Mouse (Mus musculus) midbrain, embryonic 16.5 days (tissue): ENCODE data around the gene Mast4. TPM values are rescaled to one million over a fixed set of nuclear protein-coding genes. Genes with fewer than 3 reads are reported as not detected.
A peak's percentile ranks its signal among the peaks of the same experiment; 100 is the strongest.

Experiments
- ATAC-seq: fragments of 200-750 bp; cut with Nextera tagmentation; 2 replicates; pipeline ENCODE4 v1.8.0; 2017; ENCODE audit warnings: moderate TSS enrichment
- H3K27ac ChIP-seq: fragments of 300-500 bp; sonication (generic); 2 replicates; pipeline ENCODE4 v1.5.1; 2014; ENCODE audit warnings: mild to moderate bottlenecking, low read length, mixed read lengths
- H3K27me3 ChIP-seq: fragments of 300-500 bp; sonication (generic); 2 replicates; pipeline ENCODE4 v1.6.1; 2014; ENCODE audit warnings: low read depth, low read length, mixed read lengths; ENCODE audit not compliant: control insufficient read depth, insufficient read depth
- H3K36me3 ChIP-seq: fragments of 300-500 bp; sonication (generic); 2 replicates; pipeline ENCODE4 v1.6.1; 2014; ENCODE audit warnings: mild to moderate bottlenecking, low read length, moderate library complexity, mixed read lengths; ENCODE audit not compliant: control insufficient read depth, insufficient read depth
- H3K4me1 ChIP-seq: fragments of 300-500 bp; sonication (generic); 2 replicates; pipeline ENCODE4 v1.6.1; 2014; ENCODE audit warnings: mild to moderate bottlenecking, low read length, mixed read lengths; ENCODE audit not compliant: control insufficient read depth, insufficient read depth
- H3K4me2 ChIP-seq: fragments of 300-500 bp; sonication (generic); 2 replicates; pipeline ENCODE4 v1.6.1; 2014; ENCODE audit warnings: mild to moderate bottlenecking, low read length, mixed read lengths
- H3K4me3 ChIP-seq: fragments of 300-500 bp; sonication (generic); 2 replicates; pipeline ENCODE4 v1.5.1; 2014; ENCODE audit warnings: low read depth, mild to moderate bottlenecking, low read length, moderate library complexity, mixed read lengths
- H3K9ac ChIP-seq: fragments of 300-500 bp; sonication (generic); 2 replicates; pipeline ENCODE4 v1.6.1; 2014; ENCODE audit warnings: low read depth, low read length, mixed read lengths
- H3K9me3 ChIP-seq: fragments of 300-500 bp; sonication (generic); replicated peaks from 2 replicates; pipeline ENCODE4 v1.6.1; 2014; ENCODE audit warnings: mild to moderate bottlenecking, low read length, mixed read lengths; ENCODE audit not compliant: control insufficient read depth, poor library complexity, severe bottlenecking
- WGBS: fragments of 180-500 bp; shearing (Covaris S2); extraction: QIAGEN DNeasy Blood & Tissue Kit; methylation state at CpG from one replicate; pipeline ENCODE4 v1.1.7; 2014; 5-methylcytosine and 5-hydroxymethylcytosine counted together
- polyA plus RNA-seq: library from polyadenylated mRNA; unstranded; fragments of >200 nt; fragmentation: Nextera tagmentation; extraction: Ambion mirVana; gene quantifications from 2 replicates; pipeline ENCODE4 v1.2.1, GENCODE M21; 2015

The Mast4 gene
- polyA plus RNA-seq, 1 experiment from 2014 or later: 33.8 TPM

- 71% methylated on average over 3 of the region's 3 CpGs for WGBS
- H3K36me3 ChIP-seq: no peaks in the 10 kb centered on the region
- no peaks in the 10 kb centered on the region for H3K27me3 ChIP-seq
- no peak overlapping the region for H3K4me3 ChIP-seq
- H3K9me3 ChIP-seq: no peaks in the 10 kb centered on the region; the same call in 1 of the 2 replicates
- ATAC-seq: no peak
- H3K9ac ChIP-seq: no peak overlapping the region
- peaks cover 3% of the 10 kb centered on the region for H3K4me1 ChIP-seq
- 0 out of 2 replicates have a peak overlapping the region, but pooled peaks have one; percentile 43 for H3K27ac ChIP-seq
- no peak overlapping the region for H3K4me2 ChIP-seq
These were observed 468.8 kb downstream of the Mast4 start for GRCm38 (mm10) chr13:102865494-102865893.

GRCm38 (mm10) chr13:102864840-102865239 is 469.5 kb downstream of the Mast4 start:
- 88% methylated on average over 1 of the region's 1 CpGs for WGBS
- Histone ChIP-seq H3K4me2 (no peak overlapping the region), H3K9me3 (no peaks in the 10 kb centered on the region; the same call in 1 of the 2 replicates), H3K27ac (no peak overlapping the region), H3K4me1 (peaks cover 3% of the 10 kb centered on the region), H3K27me3 (no peaks in the 10 kb centered on the region), H3K4me3 (no peak overlapping the region), H3K9ac (no peak overlapping the region), H3K36me3 (no peaks in the 10 kb centered on the region)
- ATAC-seq: no peak

GRCm38 (mm10) chr13:102864079-102864478 is 470.2 kb downstream of the Mast4 start:
- peaks cover 3% of the 10 kb centered on the region for H3K4me1 ChIP-seq
- H3K9ac ChIP-seq: no peak overlapping the region
- H3K36me3 ChIP-seq: no peaks in the 10 kb centered on the region
- no peak overlapping the region for H3K27ac ChIP-seq
- H3K9me3 ChIP-seq: no peaks in the 10 kb centered on the region; the same call in 1 of the 2 replicates
- WGBS: 89% methylated on average over 2 of the region's 2 CpGs
- ATAC-seq: no peak
- no peak overlapping the region for H3K4me2 ChIP-seq
- H3K27me3 ChIP-seq: no peaks in the 10 kb centered on the region
- no peak overlapping the region for H3K4me3 ChIP-seq

- Histone ChIP-seq H3K9ac (no peak overlapping the region), H3K9me3 (no peaks in the 10 kb centered on the region; the same call in 1 of the 2 replicates), H3K36me3 (no peaks in the 10 kb centered on the region), H3K4me3 (no peak overlapping the region), H3K4me1 (peaks cover 3% of the 10 kb centered on the region), H3K27ac (no peak overlapping the region), H3K27me3 (no peaks in the 10 kb centered on the region), H3K4me2 (no peak overlapping the region)
- WGBS: 89% methylated on average over 2 of the region's 2 CpGs
- ATAC-seq: no peak
These were observed 471.3 kb downstream of the Mast4 start for GRCm38 (mm10) chr13:102862981-102863380.

DNA sequence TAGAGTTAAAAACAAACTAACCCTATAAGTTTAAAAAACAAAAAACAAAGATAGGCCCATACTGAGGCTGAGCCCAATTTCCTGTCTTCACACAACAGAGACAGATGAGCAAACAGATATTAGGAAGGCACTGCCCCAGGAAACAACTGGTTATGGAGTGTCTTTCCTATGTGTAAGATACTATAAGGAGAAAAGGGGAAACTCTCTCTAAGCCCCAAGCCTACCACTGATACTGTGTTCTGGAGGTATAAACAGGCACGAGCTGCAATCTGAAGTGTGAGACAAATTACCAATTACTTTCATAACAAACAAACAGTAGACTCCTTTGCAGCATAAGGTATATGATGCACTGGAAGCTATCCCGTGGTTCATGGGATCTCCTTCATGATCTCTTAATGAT is 471.9 kb downstream of the Mast4 start:
- Histone ChIP-seq H3K4me1 (peaks cover 3% of the 10 kb centered on the region), H3K27ac (no peak overlapping the region), H3K4me3 (no peak overlapping the region), H3K9me3 (no peaks in the 10 kb centered on the region), H3K27me3 (no peaks in the 10 kb centered on the region), H3K4me2 (no peak overlapping the region), H3K36me3 (no peaks in the 10 kb centered on the region), H3K9ac (no peak overlapping the region)
- 88% methylated on average over 2 of the region's 2 CpGs for WGBS
- ATAC-seq: no peak

GRCm38 (mm10) chr13:102860733-102861132 is 473.6 kb downstream of the Mast4 start:
- H3K9me3 ChIP-seq: no peaks in the 10 kb centered on the region
- no peak overlapping the region for H3K4me3 ChIP-seq
- no peaks in the 10 kb centered on the region for H3K27me3 ChIP-seq
- H3K4me1 ChIP-seq: peaks cover 1% of the 10 kb centered on the region
- no peak overlapping the region for H3K4me2 ChIP-seq
- 94% methylated on average over 7 of the region's 7 CpGs for WGBS
- H3K9ac ChIP-seq: no peak overlapping the region
- no peaks in the 10 kb centered on the region for H3K36me3 ChIP-seq
- no peak overlapping the region for H3K27ac ChIP-seq
- no peak for ATAC-seq

DNA sequence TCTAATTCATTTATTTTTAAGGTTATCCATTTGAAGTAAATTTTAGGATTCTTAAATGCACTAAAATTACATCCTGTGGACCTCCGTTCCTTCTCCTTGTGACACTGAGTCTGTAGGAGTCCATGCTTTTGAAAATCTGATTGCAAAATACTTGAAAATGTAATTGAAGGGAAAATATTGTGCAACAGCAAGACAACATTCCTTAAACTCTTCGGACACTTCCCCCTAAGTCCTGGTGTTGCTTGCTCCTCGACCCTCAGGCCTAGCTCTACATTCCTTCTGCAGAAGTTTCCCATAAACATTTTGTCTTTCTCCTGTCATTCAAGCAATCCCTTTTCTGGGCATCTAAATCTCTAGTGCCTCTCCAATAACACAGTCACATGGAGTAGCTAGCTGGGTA is 474.2 kb downstream of the Mast4 start:
- no peak overlapping the region for H3K9ac ChIP-seq
- no peak overlapping the region for H3K4me2 ChIP-seq
- 80% methylated on average over 3 of the region's 3 CpGs for WGBS
- no peak for ATAC-seq
- no peaks in the 10 kb centered on the region for H3K27me3 ChIP-seq
- no peaks in the 10 kb centered on the region for H3K36me3 ChIP-seq
- no peak overlapping the region for H3K4me3 ChIP-seq
- no peak overlapping the region for H3K27ac ChIP-seq
- no peaks in the 10 kb centered on the region for H3K4me1 ChIP-seq
- no peaks in the 10 kb centered on the region for H3K9me3 ChIP-seq

- Histone ChIP-seq H3K4me3 (no peak overlapping the region), H3K27ac (no peak overlapping the region), H3K4me2 (no peak overlapping the region), H3K4me1 (peaks cover 2% of the 10 kb centered on the region; the same call in 1 of the 2 replicates), H3K27me3 (no peaks in the 10 kb centered on the region), H3K36me3 (no peaks in the 10 kb centered on the region), H3K9me3 (no peaks in the 10 kb centered on the region), H3K9ac (no peak overlapping the region)
- no peak for ATAC-seq
- 90% methylated on average over 3 of the region's 3 CpGs for WGBS
These were observed 476.8 kb downstream of the Mast4 start for GRCm38 (mm10) chr13:102857539-102857838.

DNA sequence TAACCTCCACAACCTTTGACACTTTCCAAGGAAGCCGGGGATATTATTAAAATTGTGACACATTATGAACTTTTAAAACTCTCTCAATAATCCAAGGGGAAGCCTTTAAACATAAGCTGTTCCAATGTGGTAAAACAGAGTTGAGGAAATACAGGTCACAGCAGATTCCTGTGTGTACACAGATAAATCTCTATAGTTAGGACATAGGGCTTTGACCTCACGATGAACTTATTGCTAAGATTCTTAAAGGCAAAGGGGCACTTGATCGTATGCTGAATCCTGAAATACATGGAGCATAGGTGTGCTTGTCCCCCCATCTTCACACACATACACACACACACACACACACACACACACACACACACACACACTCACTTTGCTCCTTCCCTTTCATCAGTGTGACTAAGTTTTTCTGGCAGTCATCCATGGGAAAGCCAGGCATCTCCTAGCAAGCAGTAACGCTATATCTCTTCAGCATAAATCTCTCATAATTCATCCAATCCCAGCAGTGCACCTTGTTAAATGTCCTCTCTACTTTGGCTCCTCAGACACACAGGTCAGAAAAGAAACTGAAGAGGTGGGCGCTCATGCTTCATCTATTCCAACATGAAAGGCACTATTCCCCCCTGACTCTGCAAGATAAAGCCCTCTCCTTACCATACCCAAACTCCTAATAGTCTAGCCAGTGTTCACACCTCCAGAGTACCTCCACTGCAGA is 477.3 kb downstream of the Mast4 start:
- Histone ChIP-seq H3K4me2 (no peak overlapping the region), H3K36me3 (no peaks in the 10 kb centered on the region), H3K9ac (no peak overlapping the region), H3K27me3 (no peaks in the 10 kb centered on the region), H3K9me3 (no peaks in the 10 kb centered on the region), H3K27ac (no peak overlapping the region), H3K4me3 (no peak overlapping the region), H3K4me1 (peaks cover 2% of the 10 kb centered on the region; the same call in 1 of the 2 replicates)
- ATAC-seq: no peak
- 84% methylated on average over 5 of the region's 5 CpGs for WGBS
